Mouse (Mus musculus) CH12.LX (cell line): ENCODE measurements at regions not wholly inside any gene's neighbourhood (a gene's known extent, or its start where the extent isn't known, plus 50 kb on each side); places are given as distances from the start of the nearest gene placed in this dataset.

Experiments used
- CHD2 ChIP-seq: IDR thresholded peaks from 2 replicates; pipeline ENCODE4 v1.6.1; 2011; ENCODE audit warnings: low read length, improper control_type of control experiment
- CTCF ChIP-seq, 2 experiments: IDR thresholded peaks in 1 of 2; conservative IDR thresholded peaks in 1 of 2; 2 replicates each; pipeline ENCODE4 v1.5.1; 2011 to 2012; ENCODE audit warnings: low read depth in 2 of 2, low read length in 2 of 2, improper control_type of control experiment in 1 of 2, inconsistent platforms in 1 of 2, mild to moderate bottlenecking in 1 of 2, moderate library complexity in 1 of 2
- ELF1 ChIP-seq: IDR thresholded peaks from 2 replicates; pipeline ENCODE4 v1.6.1; 2014; ENCODE audit warnings: low read depth, mild to moderate bottlenecking, inconsistent platforms, low read length, improper control_type of control experiment
- EP300 ChIP-seq: IDR thresholded peaks from 2 replicates; pipeline ENCODE4 v1.6.1; 2011; ENCODE audit warnings: low read length, improper control_type of control experiment
- JUND ChIP-seq: conservative IDR thresholded peaks from 2 replicates; pipeline ENCODE4 v1.6.1; 2011; ENCODE audit warnings: low read depth, low read length, improper control_type of control experiment
- KAT2A ChIP-seq: IDR thresholded peaks from 2 replicates; pipeline ENCODE4 v1.6.1; 2012; ENCODE audit warnings: low read length, improper control_type of control experiment, inconsistent platforms; ENCODE audit not compliant: insufficient replicate concordance
- MAFK ChIP-seq: IDR thresholded peaks from 2 replicates; pipeline ENCODE4 v1.6.1; 2011; ENCODE audit warnings: low read length, improper control_type of control experiment; ENCODE audit not compliant: insufficient replicate concordance
- POLR2A ChIP-seq: IDR thresholded peaks from 2 replicates; pipeline ENCODE4 v1.6.1; 2011; ENCODE audit warnings: low read depth, mild to moderate bottlenecking, improper control_type of control experiment, low read length
- SIN3A ChIP-seq: IDR thresholded peaks from 2 replicates; pipeline ENCODE4 v1.6.1; 2012; ENCODE audit warnings: low read length, improper control_type of control experiment, inconsistent platforms
- TCF12 ChIP-seq: IDR thresholded peaks from 2 replicates; pipeline ENCODE4 v1.6.1; 2014; ENCODE audit warnings: low read depth, mild to moderate bottlenecking, inconsistent platforms, low read length, improper control_type of control experiment
- USF2 ChIP-seq: conservative IDR thresholded peaks from 2 replicates; pipeline ENCODE4 v1.6.1; 2011; ENCODE audit warnings: low read depth, low read length, improper control_type of control experiment

GRCm38 (mm10) chr3:130902376-130902775, 172.2 kb upstream of the Rpl34 start:
- TF ChIP-seq KAT2A: no peak
- no peak for TF ChIP-seq EP300
- no peak for TF ChIP-seq CTCF (conservative IDR thresholded peaks at IDR 0.05 in 1 of 2, IDR thresholded peaks at IDR 0.05 in 1 of 2; ENCODE audit: low read depth in 2 of 2, low read length in 2 of 2)
- TF ChIP-seq CHD2: no peak
- no peak for TF ChIP-seq MAFK
- TF ChIP-seq SIN3A: no peak
- TF ChIP-seq ELF1: no peak
- TF ChIP-seq POLR2A: no peak
- TF ChIP-seq USF2: no peak
- TF ChIP-seq TCF12: no peak
- TF ChIP-seq JUND: no peak
